Mouse (Mus musculus) cerebellum, adult 8-10 months (tissue): ENCODE data around the gene Ttll10.

Experiments
- DNase-seq: peaks from one replicate; pipeline ENCODE4 v3.0.0; 2022

The Ttll10 gene

GRCm38 (mm10) chr4:156059261-156059660 lies at the start of gene Ttll10:
Gene Ttll10, minus strand, starts transcription at chr4:156059414.
- no peak for DNase-seq

- no peak for DNase-seq
These were observed 44.1 kb upstream of the Ttll10 start for GRCm38 (mm10) chr4:156103342-156103741.

GRCm38 (mm10) chr4:156101481-156101903 lies 42.3 kb upstream of the Ttll10 start:
- DNase-seq: no peak

- no peak for DNase-seq
These were observed 41.3 kb upstream of the Ttll10 start for GRCm38 (mm10) chr4:156100501-156100900.

- no peak for DNase-seq
These were observed 40.2 kb upstream of the Ttll10 start for GRCm38 (mm10) chr4:156099427-156099826.

- DNase-seq: no peak
These were observed 38.7 kb upstream of the Ttll10 start for GRCm38 (mm10) chr4:156097770-156098366.

GRCm38 (mm10) chr4:156096191-156096590 lies 37.0 kb upstream of the Ttll10 start:
- no peak for DNase-seq

GRCm38 (mm10) chr4:156093758-156094157 lies 34.5 kb upstream of the Ttll10 start:
- DNase-seq: no peak

GRCm38 (mm10) chr4:156092765-156093164 lies 33.6 kb upstream of the Ttll10 start:
- DNase-seq: no peak

- DNase-seq: no peak
These were observed 32.0 kb upstream of the Ttll10 start for GRCm38 (mm10) chr4:156091236-156091635.

GRCm38 (mm10) chr4:156087398-156088087 lies 28.3 kb upstream of the Ttll10 start:
- DNase-seq: no peak

- DNase-seq: no peak
These were observed 26.0 kb upstream of the Ttll10 start for GRCm38 (mm10) chr4:156085256-156085655.

- DNase-seq: no peak
These were observed 25.1 kb upstream of the Ttll10 start for GRCm38 (mm10) chr4:156084096-156084879.

GRCm38 (mm10) chr4:156083348-156083747 lies 24.1 kb upstream of the Ttll10 start:
- no peak for DNase-seq

GRCm38 (mm10) chr4:156082621-156083234 lies 23.5 kb upstream of the Ttll10 start:
- no peak for DNase-seq

GRCm38 (mm10) chr4:156077499-156078301 lies 18.5 kb upstream of the Ttll10 start:
- DNase-seq: peak; percentile 41

- DNase-seq: no peak
These were observed 17.7 kb upstream of the Ttll10 start for GRCm38 (mm10) chr4:156076911-156077382.

- DNase-seq: no peak
These were observed 11.5 kb upstream of the Ttll10 start for GRCm38 (mm10) chr4:156070716-156071115.

- no peak for DNase-seq
These were observed 11.1 kb upstream of the Ttll10 start for GRCm38 (mm10) chr4:156070276-156070675.

- DNase-seq: no peak
These were observed 10.5 kb upstream of the Ttll10 start for GRCm38 (mm10) chr4:156069701-156070100.

- no peak for DNase-seq
These were observed 8.2 kb upstream of the Ttll10 start for GRCm38 (mm10) chr4:156067256-156067949.
